Mouse (Mus musculus) neural tube, embryonic 11.5 days (tissue): ENCODE data around the gene Pgls. TPM values are rescaled to one million over a fixed set of nuclear protein-coding genes. Genes with fewer than 3 reads are reported as not detected.

Experiments used
- ATAC-seq: fragments of 200-750 bp; cut with Nextera tagmentation; 2 replicates; pipeline ENCODE4 v1.8.0; 2017; ENCODE audit warnings: moderate number of reproducible peaks, mild to moderate bottlenecking, moderate TSS enrichment, moderate library complexity; ENCODE audit not compliant: insufficient read depth, low FRiP score, low TSS enrichment
- DNase-seq: peaks from one replicate; pipeline ENCODE4 v3.0.0-alpha.2; 2015; ENCODE audit warnings: low spot score
- H3K27ac ChIP-seq: fragments of 300-500 bp; sonication (generic); 2 replicates; pipeline ENCODE4 v1.5.1; 2014; ENCODE audit warnings: low read depth, mild to moderate bottlenecking, low read length
- H3K27me3 ChIP-seq: fragments of 300-500 bp; sonication (generic); 2 replicates; pipeline ENCODE4 v1.6.1; 2014; ENCODE audit warnings: mild to moderate bottlenecking, low read length, mixed read lengths; ENCODE audit not compliant: control insufficient read depth, insufficient read depth
- H3K36me3 ChIP-seq: fragments of 300-500 bp; sonication (generic); 2 replicates; pipeline ENCODE4 v1.6.1; 2014; ENCODE audit warnings: mild to moderate bottlenecking, low read length, moderate library complexity, mixed read lengths; ENCODE audit not compliant: control insufficient read depth, insufficient read depth
- H3K4me1 ChIP-seq: fragments of 300-500 bp; sonication (generic); 2 replicates; pipeline ENCODE4 v1.6.1; 2014; ENCODE audit warnings: low read length, mixed read lengths; ENCODE audit not compliant: control insufficient read depth, insufficient read depth
- H3K4me2 ChIP-seq: fragments of 300-500 bp; sonication (generic); 2 replicates; pipeline ENCODE4 v1.6.1; 2014; ENCODE audit warnings: low read depth, mild to moderate bottlenecking, moderate library complexity
- H3K4me3 ChIP-seq: fragments of 300-500 bp; sonication (generic); 2 replicates; pipeline ENCODE4 v1.5.1; 2014; ENCODE audit warnings: low read depth, low read length
- H3K9ac ChIP-seq: fragments of 300-500 bp; sonication (generic); 2 replicates; pipeline ENCODE4 v1.6.1; 2014; ENCODE audit warnings: mild to moderate bottlenecking, low read length
- H3K9me3 ChIP-seq: fragments of 300-500 bp; sonication (generic); 2 replicates; pipeline ENCODE4 v1.6.1; 2016; ENCODE audit warnings: low read length; ENCODE audit not compliant: control insufficient read depth
- WGBS: fragments of 180-500 bp; shearing (Covaris S2); extraction: QIAGEN DNeasy Blood & Tissue Kit; methylation state at CpG from one replicate; pipeline ENCODE4 v1.1.7; 2014; 5-methylcytosine and 5-hydroxymethylcytosine counted together
- polyA plus RNA-seq: library from polyadenylated mRNA; unstranded; fragments of >200 nt; fragmentation: Nextera tagmentation; extraction: Ambion mirVana; gene quantifications from 2 replicates; pipeline ENCODE4 v1.2.1, GENCODE M21; 2014

The Pgls gene
- polyA plus RNA-seq, 1 experiment from 2014 or later, result 212 TPM

DNA sequence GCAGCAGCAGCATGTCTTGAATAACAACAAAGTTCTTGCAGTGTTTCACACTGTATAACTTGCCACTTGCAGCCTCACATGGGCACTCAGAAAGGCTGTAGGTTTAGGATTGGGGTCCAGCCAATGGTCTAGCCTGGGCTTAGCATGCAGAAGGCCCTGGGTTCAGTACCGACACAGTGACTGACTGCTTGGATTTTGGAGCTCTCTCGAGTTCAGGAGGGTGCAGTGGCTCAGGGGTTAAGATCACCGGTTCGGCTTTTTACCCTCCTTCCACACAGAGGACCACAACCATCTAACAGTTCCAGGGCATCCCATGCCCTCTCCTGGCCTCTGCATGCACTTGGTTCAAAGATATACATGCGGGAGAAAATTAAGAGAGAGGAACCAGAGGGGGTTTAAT, 959 bp upstream of the Pgls start:
- peak overlapping the region; percentile 96; the same call in 1 of the 2 replicates for H3K27ac ChIP-seq
- ATAC-seq (no peak), DNase-seq (no peak)
- H3K36me3 ChIP-seq, result no peaks in the 10 kb centered on the region
- H3K4me1 ChIP-seq, result peaks cover 9% of the 10 kb centered on the region
- H3K9ac ChIP-seq, result peak overlapping the region; percentile 93
- WGBS, result 30% methylated on average over 5 of the region's 5 CpGs
- H3K27me3 ChIP-seq, result no peaks in the 10 kb centered on the region
- no peaks in the 10 kb centered on the region for H3K9me3 ChIP-seq
- H3K4me2 ChIP-seq, result peak overlapping the region; percentile 87
- peak overlapping the region; percentile 72 for H3K4me3 ChIP-seq

GRCm38 (mm10) chr8:71592374-71593170, 596 bp downstream of the Pgls start:
- peak overlapping the region; percentile 87 for H3K4me2 ChIP-seq
- H3K27ac ChIP-seq, result peak overlapping the region; percentile 96
- WGBS, result 5% methylated on average over 50 of the region's 60 CpGs
- H3K27me3 ChIP-seq, result no peaks in the 10 kb centered on the region
- H3K36me3 ChIP-seq, result no peaks in the 10 kb centered on the region
- H3K4me3 ChIP-seq, result peak overlapping the region; percentile 72
- peak overlapping the region; percentile 93 for H3K9ac ChIP-seq
- DNase-seq (no peak), ATAC-seq (peak; percentile 60)
- H3K4me1 ChIP-seq, result peaks cover 9% of the 10 kb centered on the region
- H3K9me3 ChIP-seq, result no peaks in the 10 kb centered on the region

- no peaks in the 10 kb centered on the region for H3K36me3 ChIP-seq
- no peaks in the 10 kb centered on the region for H3K9me3 ChIP-seq
- H3K27ac ChIP-seq, result no peak overlapping the region
- DNase-seq, result no peak
- no peak for ATAC-seq
- H3K27me3 ChIP-seq, result no peaks in the 10 kb centered on the region
- H3K4me1 ChIP-seq, result peaks cover 9% of the 10 kb centered on the region
- H3K4me3 ChIP-seq, result no peak overlapping the region; the same call in 1 of the 2 replicates
- WGBS, result 91% methylated on average over 8 of the region's 8 CpGs
- no peak overlapping the region for H3K9ac ChIP-seq
- H3K4me2 ChIP-seq, result 0 out of 2 replicates have a peak overlapping the region, but pooled peaks have one; percentile 2
These were observed 1.8 kb downstream of the Pgls start for GRCm38 (mm10) chr8:71593556-71594323.

- Histone ChIP-seq H3K36me3 (no peaks in the 10 kb centered on the region), H3K4me2 (no peak overlapping the region), H3K9me3 (no peaks in the 10 kb centered on the region), H3K4me3 (no peak overlapping the region), H3K4me1 (peaks cover 9% of the 10 kb centered on the region), H3K27ac (no peak overlapping the region), H3K27me3 (no peaks in the 10 kb centered on the region), H3K9ac (no peak overlapping the region)
- DNase-seq (no peak), ATAC-seq (no peak)
- WGBS, result 92% methylated on average over 4 of the region's 4 CpGs
These were observed 2.3 kb downstream of the Pgls start for GRCm38 (mm10) chr8:71594324-71594722.

DNA sequence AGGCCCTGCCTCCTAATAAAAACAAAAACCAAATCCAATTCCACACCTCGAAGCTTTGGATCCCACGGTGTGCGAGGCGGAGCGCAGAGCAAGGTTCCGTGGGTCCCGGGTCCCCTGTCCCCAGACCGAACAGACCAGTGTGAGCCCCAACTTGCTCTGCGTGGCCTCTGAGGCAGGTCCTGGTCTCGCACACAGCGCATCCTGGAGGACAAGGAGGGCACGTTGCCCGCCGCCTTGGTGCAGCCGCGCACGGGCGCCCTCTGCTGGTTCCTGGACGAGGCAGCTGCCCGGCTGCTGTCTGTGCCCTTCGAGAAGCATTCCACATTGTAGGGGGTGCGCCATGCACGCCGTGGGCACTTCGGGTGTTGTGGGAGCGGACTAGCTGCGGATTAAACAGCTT, 3.9 kb downstream of the Pgls start:
- WGBS, result 10% methylated on average over 27 of the region's 27 CpGs
- no peak overlapping the region for H3K27ac ChIP-seq
- no peak overlapping the region for H3K9ac ChIP-seq
- H3K4me1 ChIP-seq, result peaks cover 9% of the 10 kb centered on the region
- H3K36me3 ChIP-seq, result no peaks in the 10 kb centered on the region
- H3K9me3 ChIP-seq, result no peaks in the 10 kb centered on the region
- ATAC-seq (peak; percentile 18; the same call in 1 of the 2 replicates), DNase-seq (peak; percentile 88)
- no peaks in the 10 kb centered on the region for H3K27me3 ChIP-seq
- H3K4me2 ChIP-seq, result no peak overlapping the region
- H3K4me3 ChIP-seq, result no peak overlapping the region

DNA sequence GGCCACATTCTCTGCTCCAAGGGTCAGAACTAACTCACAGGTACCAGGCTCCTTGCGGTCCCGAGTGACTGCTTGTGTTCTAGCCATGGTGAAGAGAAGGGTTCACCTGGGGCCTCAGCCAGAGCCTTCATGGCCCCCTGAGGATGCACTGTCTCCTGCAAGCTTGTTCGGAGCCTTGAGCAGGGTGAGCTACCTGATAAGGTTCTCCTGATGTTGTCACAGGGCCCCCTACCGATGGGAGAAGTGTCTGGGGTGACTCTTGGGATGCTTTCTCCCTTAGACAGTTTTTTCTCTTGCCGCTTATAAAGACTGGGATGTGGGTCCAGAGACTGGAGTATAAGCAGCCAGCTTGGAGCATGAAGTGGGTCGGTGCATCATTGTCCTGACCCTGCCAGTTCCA, 4.4 kb downstream of the Pgls start:
- Histone ChIP-seq H3K4me3 (no peak overlapping the region), H3K36me3 (no peaks in the 10 kb centered on the region), H3K9me3 (no peaks in the 10 kb centered on the region), H3K9ac (no peak overlapping the region), H3K27ac (no peak overlapping the region), H3K4me1 (peaks cover 7% of the 10 kb centered on the region), H3K4me2 (no peak overlapping the region), H3K27me3 (peaks cover 2% of the 10 kb centered on the region)
- ATAC-seq (no peak), DNase-seq (no peak)
- WGBS, result 61% methylated on average over 6 of the region's 6 CpGs

DNA sequence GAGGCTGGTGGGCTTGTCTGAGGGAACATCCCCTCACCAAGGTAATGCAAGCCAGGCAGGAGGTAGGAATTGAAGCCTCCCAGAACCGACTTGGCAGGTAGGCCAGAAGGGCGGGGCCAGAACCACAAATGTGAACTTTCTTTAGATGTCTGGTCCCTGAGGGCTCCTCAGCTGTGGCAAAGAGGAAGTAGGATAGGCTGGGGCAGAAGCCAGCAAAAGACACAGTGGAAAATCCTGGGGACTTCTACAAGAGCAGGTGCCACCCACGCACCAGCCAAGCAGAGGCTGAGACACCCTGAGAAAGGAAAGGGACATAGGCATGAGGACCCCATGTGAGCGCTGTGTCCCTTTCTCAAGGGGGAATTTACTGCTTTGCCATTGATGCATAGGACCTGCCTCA, 4.8 kb downstream of the Pgls start:
- no peak for ATAC-seq
- 90% methylated on average over 4 of the region's 4 CpGs for WGBS

GRCm38 (mm10) chr8:71597451-71597850, 5.5 kb downstream of the Pgls start, which contains the start of gene Fam129c:
Gene Fam129c (plus strand): TSS chr8:71597648.
- Histone ChIP-seq H3K27me3 (peaks cover 12% of the 10 kb centered on the region), H3K4me3 (no peak within 1 kb of the TSS), H3K36me3 (no peaks in the 10 kb centered on the region), H3K9ac (no peak within 1 kb of the TSS), H3K4me2 (no peak within 1 kb of the TSS), H3K4me1 (peaks cover 11% of the 10 kb centered on the region), H3K27ac (no peak within 1 kb of the TSS), H3K9me3 (no peaks in the 10 kb centered on the region)
- WGBS, result 92% methylated on average over 3 of the region's 3 CpGs
- ATAC-seq, result no peak
- no peak for DNase-seq

More for the DNA sequence above, 4.8 kb downstream of the Pgls start:
- no peak overlapping the region for H3K27ac ChIP-seq
- H3K4me1 ChIP-seq, result peaks cover 7% of the 10 kb centered on the region
- no peak for DNase-seq
- peaks cover 6% of the 10 kb centered on the region for H3K27me3 ChIP-seq
- no peaks in the 10 kb centered on the region for H3K36me3 ChIP-seq
- H3K4me2 ChIP-seq, result no peak overlapping the region
- H3K9ac ChIP-seq, result no peak overlapping the region
- no peak overlapping the region for H3K4me3 ChIP-seq
- H3K9me3 ChIP-seq, result no peaks in the 10 kb centered on the region
